Mouse (Mus musculus): ENCODE measurements at regions not wholly inside any gene's neighbourhood (a gene's known extent, or its start where the extent isn't known, plus 50 kb on each side); places are given as distances from the start of the nearest gene placed in this dataset.
A peak's percentile ranks its signal among the peaks of the same experiment; 100 is the strongest.

DNA sequence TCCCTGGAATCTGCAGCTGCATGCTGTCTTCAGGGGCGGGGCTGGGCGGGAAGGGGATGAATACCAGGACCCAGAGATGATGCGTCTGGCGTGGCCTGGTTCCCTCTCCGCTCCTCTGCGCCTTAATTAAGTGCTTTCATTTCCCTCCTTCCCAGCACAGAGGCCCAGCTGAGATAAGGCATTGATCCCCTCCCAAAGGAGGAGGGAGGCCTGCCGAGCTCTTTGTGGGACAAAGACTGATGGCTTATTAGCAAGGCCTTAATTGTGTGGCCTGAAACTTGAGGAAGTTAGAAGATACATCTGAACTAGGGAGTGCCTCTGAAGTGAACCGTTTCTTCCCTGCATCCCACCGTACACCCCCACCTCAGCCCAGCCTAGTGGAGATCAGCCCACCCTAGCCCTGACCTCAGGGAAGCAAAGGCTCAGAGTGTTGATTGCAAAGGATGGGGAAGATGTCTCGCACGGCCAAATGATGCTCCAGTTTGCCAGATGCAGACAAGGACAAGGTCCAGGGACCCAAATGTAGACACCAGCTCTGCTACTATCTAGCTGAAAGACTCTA, 102.0 kb upstream of the Csf3r start:
- H3K4me2 ChIP-seq (replicated peaks), result peak overlapping the region; percentile 33; the same call in 1 of the 2 replicates
- no peaks in the 10 kb centered on the region; the same call in 1 of the 2 replicates for H3K27me3 ChIP-seq (replicated peaks)
- H3K9ac ChIP-seq, result no peak overlapping the region

DNA sequence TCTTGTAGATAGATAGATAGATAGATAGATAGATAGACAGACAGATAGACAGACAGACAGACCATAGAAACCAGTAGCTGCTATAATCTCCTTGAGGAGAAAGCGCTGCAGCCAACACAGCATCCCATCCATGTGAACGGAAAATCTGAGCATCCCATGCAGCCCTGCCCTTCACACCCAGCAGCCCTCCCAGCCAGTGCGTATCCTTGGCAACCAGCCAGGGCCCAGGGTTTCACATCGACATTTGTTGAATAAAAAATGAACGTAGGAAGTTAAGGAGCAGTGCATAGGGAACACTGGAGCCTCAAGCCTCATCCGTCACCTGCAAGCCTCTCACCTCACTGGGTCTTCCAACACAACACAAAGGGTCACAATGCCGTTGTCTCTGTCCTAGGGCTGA, 101.1 kb upstream of the Csf3r start:
- Histone ChIP-seq H3K9ac (no peak overlapping the region), H3K27ac (no peak overlapping the region), H3K9me3 (no peaks in the 10 kb centered on the region), H3K4me1 (peaks cover 34% of the 10 kb centered on the region), H3K27me3 (replicated peaks) (no peaks in the 10 kb centered on the region), H3K4me3 (no peak overlapping the region), H3K4me2 (replicated peaks) (0 out of 2 replicates have a peak overlapping the region, but pooled peaks have one; percentile 0), H3K36me3 (no peaks in the 10 kb centered on the region)
- 27% methylated on average over 7 of the region's 7 CpGs for WGBS
- ATAC-seq (ENCODE audit: low FRiP score, low read depth), result no peak

More for the DNA sequence above, 102.0 kb upstream of the Csf3r start:
- WGBS, result 11% methylated on average over 11 of the region's 11 CpGs
- peak; percentile 38; the same call in 1 of the 2 replicates for ATAC-seq (ENCODE audit: low FRiP score, low read depth)
- Histone ChIP-seq H3K27ac (no peak overlapping the region), H3K4me1 (peaks cover 29% of the 10 kb centered on the region), H3K36me3 (no peaks in the 10 kb centered on the region), H3K9me3 (no peaks in the 10 kb centered on the region), H3K4me3 (no peak overlapping the region)

DNA sequence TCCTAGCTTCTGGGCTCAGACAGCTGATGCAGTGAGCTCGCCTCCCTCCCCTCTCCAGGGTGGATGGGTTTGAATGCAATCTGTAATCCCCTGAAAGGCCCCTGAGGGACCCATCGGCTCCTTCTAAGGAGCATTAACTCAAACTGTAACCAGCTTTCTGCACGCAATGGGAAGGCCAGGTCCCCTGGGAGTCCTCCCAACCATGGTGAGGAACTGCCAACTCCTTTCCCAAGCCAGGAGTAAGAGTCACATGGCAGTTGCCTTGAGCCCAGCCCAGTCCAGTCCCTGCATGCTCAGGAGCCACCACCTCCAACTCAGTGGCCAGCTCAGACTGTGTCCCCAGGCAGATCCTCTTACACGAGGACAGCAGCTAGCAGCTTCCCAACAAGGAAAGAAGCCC, 96.2 kb upstream of the Csf3r start:
- Histone ChIP-seq H3K27me3 (replicated peaks) (no peaks in the 10 kb centered on the region), H3K4me3 (no peak overlapping the region), H3K27ac (no peak overlapping the region), H3K36me3 (no peaks in the 10 kb centered on the region), H3K9me3 (no peaks in the 10 kb centered on the region), H3K9ac (no peak overlapping the region), H3K4me1 (peaks cover 46% of the 10 kb centered on the region), H3K4me2 (replicated peaks) (no peak overlapping the region)
- WGBS, result 57% methylated on average over 4 of the region's 4 CpGs
- ATAC-seq (ENCODE audit: low FRiP score, low read depth), result no peak

GRCm38 (mm10) chr4:125929122-125929772, 95.1 kb upstream of the Csf3r start:
- no peaks in the 10 kb centered on the region for H3K27me3 ChIP-seq (replicated peaks)
- ATAC-seq (ENCODE audit: low FRiP score, low read depth), result no peak
- no peak overlapping the region for H3K4me2 ChIP-seq (replicated peaks)
- 59% methylated on average over 17 of the region's 17 CpGs for WGBS
- H3K36me3 ChIP-seq, result no peaks in the 10 kb centered on the region
- no peaks in the 10 kb centered on the region for H3K9me3 ChIP-seq
- no peak overlapping the region for H3K9ac ChIP-seq
- H3K4me1 ChIP-seq, result peaks cover 48% of the 10 kb centered on the region
- H3K4me3 ChIP-seq, result no peak overlapping the region
- no peak overlapping the region for H3K27ac ChIP-seq

GRCm38 (mm10) chr4:125930764-125931163, 93.6 kb upstream of the Csf3r start:
- peaks cover 48% of the 10 kb centered on the region for H3K4me1 ChIP-seq
- H3K27ac ChIP-seq, result no peak overlapping the region

DNA sequence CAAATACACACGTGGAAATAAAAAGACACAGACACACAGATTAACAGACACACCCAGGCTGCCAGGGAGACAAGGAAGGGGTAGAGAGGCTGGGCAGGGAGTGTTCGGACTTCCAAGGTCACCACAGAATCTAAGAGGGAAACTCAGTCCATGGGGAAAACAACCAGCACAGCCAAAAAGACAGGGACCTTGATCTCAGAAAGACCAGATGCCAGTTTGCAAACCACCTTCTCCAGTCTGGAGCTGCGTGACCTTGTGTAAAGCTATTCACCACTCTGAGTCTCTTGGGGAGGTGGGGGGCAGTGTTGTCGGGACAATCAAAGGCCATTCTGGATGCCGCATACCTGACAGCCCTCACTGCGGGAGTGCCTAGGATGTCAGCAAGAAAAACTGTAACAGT, 93.0 kb upstream of the Csf3r start:
- H3K4me2 ChIP-seq (replicated peaks), result no peak overlapping the region
- ATAC-seq (ENCODE audit: low FRiP score, low read depth), result no peak
- no peaks in the 10 kb centered on the region for H3K27me3 ChIP-seq (replicated peaks)
- no peak overlapping the region for H3K4me3 ChIP-seq
- H3K9me3 ChIP-seq, result no peaks in the 10 kb centered on the region
- no peak overlapping the region for H3K27ac ChIP-seq
- 52% methylated on average over 6 of the region's 6 CpGs for WGBS
- no peak overlapping the region for H3K9ac ChIP-seq
- no peaks in the 10 kb centered on the region for H3K36me3 ChIP-seq
- peaks cover 48% of the 10 kb centered on the region for H3K4me1 ChIP-seq

More at GRCm38 (mm10) chr4:125930764-125931163, 93.6 kb upstream of the Csf3r start:
- Histone ChIP-seq H3K4me2 (replicated peaks) (no peak overlapping the region), H3K4me3 (no peak overlapping the region), H3K36me3 (no peaks in the 10 kb centered on the region), H3K27me3 (replicated peaks) (no peaks in the 10 kb centered on the region), H3K9me3 (no peaks in the 10 kb centered on the region), H3K9ac (no peak overlapping the region)
- 20% methylated on average over 10 of the region's 10 CpGs for WGBS
- ATAC-seq (ENCODE audit: low FRiP score, low read depth), result no peak

DNA sequence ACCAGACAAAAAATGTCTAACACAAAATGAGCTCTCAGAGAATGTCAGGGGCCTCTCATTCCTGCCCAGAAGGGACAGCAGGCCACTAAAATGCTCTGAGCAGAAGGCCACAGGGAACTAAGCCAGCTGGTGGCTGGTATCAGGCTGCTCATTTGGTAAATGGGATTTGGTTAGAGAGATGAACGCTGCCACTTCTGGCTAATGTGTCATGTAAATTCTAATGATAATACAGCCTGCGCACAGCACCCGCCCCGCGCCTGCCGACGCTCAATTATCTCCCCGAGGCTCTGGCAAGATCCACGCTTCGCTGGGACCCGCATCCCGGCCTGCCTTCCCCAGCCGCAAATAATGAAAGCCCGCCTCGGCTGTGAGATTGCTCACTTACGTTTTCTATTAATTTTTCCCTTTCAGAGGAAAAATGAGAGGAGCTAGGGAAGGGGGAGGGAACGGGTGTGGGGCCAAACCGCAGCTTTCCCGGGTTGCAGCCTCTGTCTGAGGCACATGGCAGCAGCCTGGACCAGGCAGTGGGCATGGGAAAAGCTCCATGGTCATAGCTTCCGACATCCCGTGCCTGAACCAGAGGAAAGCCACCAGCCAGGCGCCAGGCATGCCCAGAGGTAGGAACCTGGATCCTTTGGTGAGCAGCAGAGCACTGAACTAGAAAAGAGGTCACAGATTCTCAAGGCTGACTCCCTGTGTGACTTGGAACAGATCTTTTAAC, 92.2 kb upstream of the Csf3r start:
- peak; percentile 35; the same call in 1 of the 2 replicates for ATAC-seq (ENCODE audit: low FRiP score, low read depth)

GRCm38 (mm10) chr4:125936357-125936756, 88.0 kb upstream of the Csf3r start:
- Histone ChIP-seq H3K4me1 (peaks cover 14% of the 10 kb centered on the region), H3K4me3 (no peak overlapping the region), H3K27me3 (replicated peaks) (no peaks in the 10 kb centered on the region), H3K4me2 (replicated peaks) (no peak overlapping the region), H3K36me3 (no peaks in the 10 kb centered on the region), H3K9me3 (no peaks in the 10 kb centered on the region), H3K9ac (no peak overlapping the region), H3K27ac (no peak overlapping the region)
- no peak for ATAC-seq (ENCODE audit: low FRiP score, low read depth)
- WGBS, result 78% methylated on average over 7 of the region's 7 CpGs

More for the DNA sequence above, 92.2 kb upstream of the Csf3r start:
- H3K9ac ChIP-seq, result no peak overlapping the region
- H3K4me1 ChIP-seq, result peaks cover 48% of the 10 kb centered on the region
- 57% methylated on average over 22 of the region's 22 CpGs for WGBS
- H3K36me3 ChIP-seq, result no peaks in the 10 kb centered on the region
- no peaks in the 10 kb centered on the region for H3K9me3 ChIP-seq
- H3K4me3 ChIP-seq, result no peak overlapping the region
- peak overlapping the region; percentile 22; the same call in 1 of the 2 replicates for H3K27ac ChIP-seq
- H3K4me2 ChIP-seq (replicated peaks), result peak overlapping the region; percentile 33
- H3K27me3 ChIP-seq (replicated peaks), result no peaks in the 10 kb centered on the region

DNA sequence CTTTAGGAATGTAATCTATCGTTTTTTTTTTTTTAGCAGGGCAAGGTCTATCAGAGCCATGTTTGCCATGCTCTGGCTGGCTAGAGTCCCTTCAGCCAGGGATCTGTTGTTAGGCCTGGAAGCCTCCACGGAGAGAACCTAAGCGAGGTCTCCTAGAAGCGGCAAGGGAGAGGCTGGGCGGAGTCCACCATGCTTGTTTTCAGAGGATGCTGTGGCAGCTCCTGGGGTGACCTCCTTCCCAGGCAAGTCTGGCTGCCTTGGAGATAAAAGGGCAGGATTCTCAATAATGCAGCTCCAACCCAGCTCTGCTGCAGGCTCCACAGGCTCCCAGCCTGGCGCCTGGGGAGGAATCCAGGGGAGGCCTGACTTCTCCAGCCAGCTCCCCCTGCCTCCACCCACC, 86.2 kb upstream of the Csf3r start:
- H3K9ac ChIP-seq, result no peak overlapping the region
- H3K27me3 ChIP-seq (replicated peaks), result no peaks in the 10 kb centered on the region
- peaks cover 6% of the 10 kb centered on the region; the same call in 1 of the 2 replicates for H3K4me1 ChIP-seq
- no peak for ATAC-seq (ENCODE audit: low FRiP score, low read depth)
- no peak overlapping the region for H3K4me2 ChIP-seq (replicated peaks)
- no peak overlapping the region for H3K4me3 ChIP-seq
- H3K9me3 ChIP-seq, result no peaks in the 10 kb centered on the region
- WGBS, result 43% methylated on average over 6 of the region's 6 CpGs
- no peak overlapping the region for H3K27ac ChIP-seq
- H3K36me3 ChIP-seq, result no peaks in the 10 kb centered on the region

DNA sequence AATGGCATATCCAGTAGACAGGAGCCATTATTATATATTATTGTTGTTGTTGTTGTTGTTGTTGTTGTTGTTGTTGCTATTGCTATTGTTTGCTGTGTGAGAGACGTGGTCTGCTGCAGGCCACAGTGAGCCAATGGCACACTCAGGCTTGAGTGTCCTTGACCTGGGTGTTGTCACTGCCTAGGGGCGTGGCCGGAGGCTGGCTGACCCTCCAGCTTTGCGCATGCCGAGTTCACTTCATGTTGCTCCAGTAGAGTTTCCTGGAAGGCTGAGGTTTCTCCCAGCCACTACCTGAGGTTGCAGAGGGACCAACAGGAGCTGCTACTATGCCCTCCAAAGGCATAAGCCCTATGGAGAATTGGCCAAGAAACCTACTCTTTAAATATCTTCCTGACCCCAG, 83.1 kb upstream of the Csf3r start:
- Histone ChIP-seq H3K4me2 (replicated peaks) (no peak overlapping the region), H3K4me3 (no peak overlapping the region), H3K27me3 (replicated peaks) (no peaks in the 10 kb centered on the region), H3K9me3 (no peaks in the 10 kb centered on the region), H3K9ac (no peak overlapping the region), H3K27ac (no peak overlapping the region), H3K36me3 (no peaks in the 10 kb centered on the region), H3K4me1 (peaks cover 6% of the 10 kb centered on the region; the same call in 1 of the 2 replicates)
- 52% methylated on average over 5 of the region's 5 CpGs for WGBS
- no peak for ATAC-seq (ENCODE audit: low FRiP score, low read depth)

- H3K36me3 ChIP-seq, result no peaks in the 10 kb centered on the region
- 53% methylated on average over 3 of the region's 3 CpGs for WGBS
- H3K9me3 ChIP-seq, result no peaks in the 10 kb centered on the region
- no peaks in the 10 kb centered on the region for H3K27me3 ChIP-seq (replicated peaks)
- H3K9ac ChIP-seq, result no peak overlapping the region
- no peak overlapping the region for H3K4me3 ChIP-seq
- no peak overlapping the region for H3K4me2 ChIP-seq (replicated peaks)
- peaks cover 6% of the 10 kb centered on the region; the same call in 1 of the 2 replicates for H3K4me1 ChIP-seq
- H3K27ac ChIP-seq, result no peak overlapping the region
- ATAC-seq (ENCODE audit: low FRiP score, low read depth), result 0 out of 2 replicates have a peak, but pooled peaks have one; percentile 17
These were observed 82.4 kb upstream of the Csf3r start for GRCm38 (mm10) chr4:125941916-125942315.

- 61% methylated on average over 2 of the region's 2 CpGs for WGBS
- Histone ChIP-seq H3K4me2 (replicated peaks) (no peak overlapping the region), H3K4me1 (peaks cover 6% of the 10 kb centered on the region; the same call in 1 of the 2 replicates), H3K27ac (no peak overlapping the region), H3K9me3 (no peaks in the 10 kb centered on the region), H3K9ac (no peak overlapping the region), H3K27me3 (replicated peaks) (no peaks in the 10 kb centered on the region), H3K36me3 (no peaks in the 10 kb centered on the region), H3K4me3 (no peak overlapping the region)
- ATAC-seq (ENCODE audit: low FRiP score, low read depth), result 0 out of 2 replicates have a peak, but pooled peaks have one; percentile 13
These were observed 79.3 kb upstream of the Csf3r start for GRCm38 (mm10) chr4:125945062-125945461.

Measured in neural tube, embryonic 12.5 days (tissue).